Mouse (Mus musculus) lung, postnatal 0 days (tissue): Measurements from ENCODE around the gene Depp1.

Experiments used
- CTCF ChIP-seq: IDR thresholded peaks from 2 replicates; pipeline ENCODE4 v1.5.1; 2016; ENCODE audit warnings: antibody characterized with exemption, mild to moderate bottlenecking
- EP300 ChIP-seq: IDR thresholded peaks from 2 replicates; pipeline ENCODE4 v1.6.1; 2016; ENCODE audit warnings: antibody characterized with exemption, mild to moderate bottlenecking, control low read depth

GRCm38 (mm10) chr6:116621318-116622023, 28.9 kb upstream of the Depp1 start:
- TF ChIP-seq CTCF = no peak
- no peak for TF ChIP-seq EP300
